Mouse (Mus musculus): ENCODE measurements at regions not wholly inside any gene's neighbourhood (a gene's known extent, or its start where the extent isn't known, plus 50 kb on each side); places are given as distances from the start of the nearest gene placed in this dataset.
A peak's percentile ranks its signal among the peaks of the same experiment; 100 is the strongest.
"Not testable (repeated sequence)": the region's sequence is repeated elsewhere in the genome, so short reads cannot be mapped to it uniquely, and the experiment has no call there.

DNA sequence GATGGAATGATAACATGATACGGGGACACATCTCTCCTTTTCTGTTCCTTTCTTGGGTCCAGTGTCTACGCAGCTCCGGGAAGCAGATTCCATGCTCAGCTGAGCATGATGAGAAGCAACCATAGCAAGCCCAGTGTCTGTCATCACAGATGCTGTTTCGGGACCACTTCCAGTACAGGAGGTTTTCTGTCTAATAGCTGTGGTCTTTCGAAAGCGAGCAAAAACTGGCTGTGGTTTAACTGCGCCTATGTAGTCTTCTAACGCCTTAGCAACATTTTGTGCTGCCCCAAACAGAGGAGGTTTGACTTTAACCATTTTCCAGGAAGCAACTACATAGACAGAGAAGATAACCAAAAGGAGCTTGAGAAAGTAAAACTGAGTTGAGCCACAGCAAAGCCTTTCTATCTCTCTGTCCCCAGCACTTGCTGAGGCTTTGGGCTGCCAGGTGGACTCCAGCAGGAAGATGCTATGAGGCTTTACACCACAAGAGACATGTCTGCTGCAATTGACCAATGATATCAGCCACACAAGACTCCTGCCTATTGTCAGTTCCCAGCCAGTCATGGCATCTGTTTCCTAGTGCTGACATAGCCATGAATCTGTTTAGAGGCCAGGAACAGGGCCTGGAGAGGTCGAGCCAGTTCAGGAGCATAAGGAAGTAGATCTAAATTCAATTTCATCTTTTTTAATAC is 95.1 kb downstream of the Stard3nl start:
- not testable (repeated sequence) for DNase-seq

DNA sequence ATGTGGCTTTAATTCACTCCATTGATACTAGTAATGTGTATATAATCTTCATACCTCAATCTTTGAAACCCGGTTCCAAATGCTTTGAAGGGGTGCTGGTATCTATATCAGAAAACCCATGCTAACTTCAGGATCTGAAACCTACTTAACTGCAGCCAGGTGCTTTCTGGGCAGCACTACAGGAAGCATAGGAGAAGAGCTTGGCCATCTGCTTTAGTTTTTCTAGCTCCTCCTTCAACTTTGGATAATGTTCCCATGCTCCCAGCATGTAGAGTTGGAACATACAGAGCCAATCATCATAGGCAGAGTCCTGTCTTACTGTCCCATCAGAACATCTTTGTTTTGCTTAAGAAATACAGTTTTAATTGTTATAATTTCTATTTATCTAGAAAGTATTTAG is 99.3 kb downstream of the Stard3nl start:
- no peak for DNase-seq

DNA sequence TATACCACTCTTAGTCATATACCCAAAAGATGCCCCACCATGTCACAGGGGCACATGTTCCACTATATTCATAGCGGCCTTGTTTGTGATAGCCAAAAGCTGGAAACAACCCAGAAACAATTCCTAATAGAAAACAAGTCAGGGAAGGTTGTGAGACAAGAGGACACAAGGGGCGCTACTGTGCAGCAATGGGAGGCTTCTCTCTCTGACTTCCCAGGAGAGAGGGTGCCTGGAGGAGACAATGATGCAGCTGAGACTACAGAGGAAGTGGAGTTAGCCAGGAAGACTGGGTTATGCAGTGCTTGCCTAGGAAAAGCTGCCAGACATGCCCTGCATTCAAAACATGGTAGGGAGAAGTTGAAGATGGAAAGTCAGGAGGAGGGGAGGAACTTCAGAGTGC is 102.6 kb downstream of the Stard3nl start:
- DNase-seq: peak; percentile 2

DNA sequence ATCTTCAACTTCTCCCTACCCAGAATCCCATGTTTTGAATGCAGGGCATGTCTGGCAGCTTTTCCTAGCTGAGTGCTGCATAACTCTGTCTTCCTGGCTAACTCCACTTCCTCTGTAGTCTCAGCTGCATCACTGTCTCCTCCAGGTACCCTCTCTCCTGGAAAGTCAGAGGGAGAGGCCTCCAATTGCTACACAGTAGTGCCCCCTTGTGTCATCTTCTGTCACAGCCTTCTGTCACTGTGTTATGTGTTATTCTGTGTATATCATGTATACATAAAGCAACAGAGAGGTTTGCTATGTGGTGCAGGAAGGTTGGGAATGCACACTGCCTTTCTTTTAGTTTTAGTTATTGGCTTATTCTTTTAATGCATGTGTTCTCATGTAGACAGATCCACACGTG is 112.4 kb downstream of the Stard3nl start:
- no peak for DNase-seq

DNA sequence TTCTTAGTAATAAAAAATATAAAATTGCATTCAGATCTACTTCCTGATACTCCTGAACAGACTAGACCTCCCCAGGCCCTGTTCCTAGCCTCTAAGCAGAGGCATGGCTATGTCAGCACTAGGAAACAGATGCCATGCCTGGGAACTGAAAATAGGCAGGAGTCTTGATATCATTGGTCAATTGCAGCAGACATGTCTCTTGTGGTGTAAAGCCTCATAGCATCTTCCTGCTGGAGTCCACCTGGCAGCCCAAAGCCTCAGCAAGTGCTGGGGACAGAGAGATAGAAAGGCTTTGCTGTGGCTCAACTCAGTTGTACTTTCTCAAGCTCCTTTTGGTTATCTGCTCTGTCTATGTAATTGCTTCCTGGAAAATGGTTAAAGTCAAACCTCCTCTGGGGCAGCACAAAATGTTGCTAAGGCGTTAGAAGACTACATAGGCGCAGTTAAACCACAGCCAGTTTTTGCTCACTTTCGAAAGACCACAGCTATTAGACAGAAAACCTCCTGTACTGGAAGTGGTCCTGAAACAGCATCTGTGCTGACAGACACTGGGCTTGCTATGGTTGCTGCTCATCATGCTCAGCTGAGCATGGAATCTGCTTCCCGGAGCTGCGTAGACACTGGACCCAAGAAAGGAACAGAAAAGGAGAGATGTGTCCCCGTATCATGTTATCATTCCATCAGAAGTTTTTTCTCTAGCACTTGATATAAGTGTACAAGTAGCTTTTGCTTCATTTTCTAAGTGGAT is 122.9 kb downstream of the Stard3nl start:
- DNase-seq: not testable (repeated sequence)

DNA sequence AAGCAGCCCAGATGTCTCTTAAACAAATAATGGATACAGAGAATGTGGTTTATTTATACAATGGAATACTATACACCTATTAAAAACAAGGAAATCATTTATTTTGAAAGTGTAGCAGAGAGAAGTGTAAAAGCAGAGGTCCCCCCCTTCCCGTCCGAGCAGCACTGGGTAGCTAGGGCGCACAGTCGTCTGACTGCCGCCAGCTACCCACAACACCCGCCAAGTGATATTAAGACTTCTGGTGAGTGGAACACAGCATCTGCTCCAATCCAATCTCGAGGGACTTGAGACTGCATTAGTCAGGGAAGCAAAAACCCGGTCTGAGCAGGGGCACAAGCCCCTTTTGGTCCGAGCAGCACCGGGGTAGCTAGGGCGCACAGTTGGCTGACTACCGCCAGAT is 130.6 kb downstream of the Stard3nl start:
- not testable (repeated sequence) for DNase-seq

DNA sequence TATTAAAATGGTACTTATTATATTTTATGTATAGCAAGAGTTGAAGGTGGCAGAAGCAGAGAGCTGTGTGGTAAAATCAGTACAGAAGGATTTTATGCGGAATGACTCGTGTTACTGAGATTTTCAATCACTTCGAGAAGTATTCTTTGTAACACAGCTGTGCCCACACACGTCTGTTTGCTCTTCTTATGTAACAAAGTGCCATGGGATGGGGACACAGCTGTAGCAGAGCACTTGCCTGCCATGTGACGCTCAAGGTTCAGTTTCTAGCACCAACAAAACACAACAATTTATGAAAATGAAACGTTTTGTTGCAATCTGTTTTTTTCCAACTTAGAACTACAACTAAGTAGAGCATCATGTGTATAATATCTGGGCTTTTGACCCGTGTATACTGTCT is 149.0 kb downstream of the Stard3nl start:
- not testable (repeated sequence) for DNase-seq

DNA sequence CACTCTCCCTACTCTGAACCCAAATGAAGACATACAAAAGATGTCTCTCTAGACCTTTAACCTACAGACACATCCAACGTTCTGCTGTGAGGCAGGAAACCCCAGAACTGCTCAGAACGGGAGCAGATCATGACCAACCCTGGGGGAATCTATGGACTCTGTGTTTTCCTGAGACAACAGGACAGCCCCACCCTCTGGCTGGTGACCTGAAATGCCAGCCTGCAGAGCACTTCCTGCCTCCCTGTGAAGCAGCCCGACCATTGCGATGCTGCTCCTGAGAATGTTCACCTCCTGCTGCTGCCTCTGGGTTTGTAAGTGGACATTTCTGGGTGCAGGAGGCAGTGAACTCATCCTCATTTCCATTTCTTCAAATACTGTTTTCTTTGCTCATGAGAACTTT is 153.0 kb downstream of the Stard3nl start:
- peak; percentile 3 for DNase-seq

DNA sequence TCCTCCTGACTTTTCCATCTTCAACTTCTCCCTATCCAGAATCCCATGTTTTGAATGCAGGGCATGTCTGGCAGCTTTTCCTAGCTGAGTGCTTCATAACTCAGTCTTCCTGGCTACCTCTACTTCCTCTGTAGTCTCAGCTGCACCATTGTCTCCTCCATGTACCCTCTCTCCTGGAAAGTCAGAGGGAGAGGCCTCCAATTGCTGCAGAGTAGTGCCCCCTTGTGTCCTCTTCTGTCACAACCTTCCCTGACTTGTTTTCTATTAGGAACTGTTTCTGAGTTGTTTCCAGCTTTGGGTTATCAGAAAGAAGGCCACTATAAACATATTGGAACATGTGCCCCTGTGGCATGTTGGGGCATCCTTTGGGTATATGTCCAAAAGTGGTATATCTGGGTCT is 159.3 kb downstream of the Stard3nl start:
- peak; percentile 33 for DNase-seq

DNA sequence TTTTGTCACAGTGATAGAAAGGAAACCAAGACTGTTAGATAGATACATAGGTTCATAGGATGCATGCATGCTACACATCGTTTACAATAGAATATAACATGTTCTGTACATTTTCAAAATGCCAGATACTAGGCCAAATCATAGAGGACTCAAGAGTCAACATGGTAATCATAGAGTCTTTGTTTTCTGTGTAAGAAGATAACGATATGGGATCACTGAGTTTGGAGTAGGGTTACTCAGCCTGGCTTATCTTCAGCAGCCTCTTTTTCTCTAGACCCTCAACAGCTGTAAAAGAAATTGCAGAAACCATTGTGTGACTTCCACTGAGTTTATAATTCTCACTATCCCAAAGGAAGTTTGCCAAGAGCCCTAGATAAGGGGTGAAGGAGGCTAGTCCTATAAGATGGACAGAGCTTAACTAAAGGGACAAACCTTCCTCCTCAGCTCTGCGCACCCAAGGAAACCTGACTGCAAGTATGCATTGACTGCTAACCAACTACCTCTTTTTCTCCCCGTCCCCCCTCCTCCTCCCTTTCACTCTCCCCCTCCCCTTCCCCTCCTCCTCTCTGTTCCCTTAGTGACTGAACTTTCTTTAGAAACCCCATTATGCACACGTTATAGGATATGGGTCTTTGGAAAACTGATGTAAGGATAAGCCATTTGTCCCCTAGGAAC is 160.8 kb downstream of the Stard3nl start:
- no peak for DNase-seq

DNA sequence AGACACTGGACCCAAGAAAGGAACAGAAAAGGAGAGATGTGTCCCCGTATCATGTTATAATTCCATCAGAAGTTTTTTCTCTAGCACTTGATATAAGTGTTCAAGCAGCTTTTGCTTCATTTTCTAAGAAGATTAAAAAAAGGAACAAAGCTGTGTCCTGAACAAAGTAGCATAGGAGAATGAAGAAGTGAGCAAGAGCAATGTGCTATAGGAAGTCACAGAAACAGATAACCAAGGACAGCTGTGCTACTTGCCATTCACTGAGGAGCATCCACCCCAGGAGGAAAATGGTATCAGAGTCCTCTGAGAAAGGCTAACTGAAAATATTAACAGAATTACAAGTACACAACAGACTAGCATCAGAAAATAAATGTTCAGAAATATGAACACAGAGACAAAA is 175.6 kb downstream of the Stard3nl start:
- DNase-seq: not testable (repeated sequence)

DNA sequence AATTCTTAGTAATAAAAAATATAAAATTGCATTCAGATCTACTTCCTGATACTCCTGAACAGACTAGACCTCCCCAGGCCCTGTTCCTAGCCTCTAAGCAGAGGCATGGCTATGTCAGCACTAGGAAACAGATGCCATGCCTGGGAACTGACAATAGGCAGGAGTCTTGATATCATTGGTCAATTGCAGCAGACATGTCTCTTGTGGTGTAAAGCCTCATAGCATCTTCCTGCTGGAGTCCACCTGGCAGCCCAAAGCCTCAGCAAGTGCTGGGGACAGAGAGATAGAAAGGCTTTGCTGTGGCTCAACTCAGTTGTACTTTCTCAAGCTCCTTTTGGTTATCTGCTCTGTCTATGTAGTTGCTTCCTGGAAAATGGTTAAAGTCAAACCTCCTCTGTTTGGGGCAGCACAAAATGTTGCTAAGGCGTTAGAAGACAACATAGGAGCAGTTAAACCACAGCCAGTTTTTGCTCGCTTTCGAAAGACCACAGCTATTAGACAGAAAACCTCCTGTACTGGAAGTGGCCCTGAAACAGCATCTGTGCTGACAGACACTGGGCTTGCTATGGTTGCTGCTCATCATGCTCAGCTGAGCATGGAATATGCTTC is 176.1 kb downstream of the Stard3nl start:
- DNase-seq: not testable (repeated sequence)

DNA sequence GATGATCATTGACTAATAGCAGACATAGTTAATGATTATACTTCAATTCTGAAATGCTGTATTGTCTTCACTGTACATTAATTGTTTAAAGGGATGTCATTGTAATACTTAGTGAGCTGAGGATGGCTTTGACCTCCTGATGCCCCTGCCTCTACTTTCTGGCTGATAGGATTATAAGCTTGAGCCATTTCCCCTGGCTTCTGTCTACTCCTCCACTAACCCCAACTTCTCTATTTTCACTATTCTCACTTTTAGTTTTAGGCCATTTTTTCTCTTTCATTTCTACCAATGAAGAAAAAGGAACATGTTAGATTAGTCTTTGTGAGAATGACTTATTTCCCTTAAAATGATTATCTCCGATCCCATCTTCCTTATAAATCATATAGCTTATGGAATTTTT is 190.9 kb downstream of the Stard3nl start:
- no peak for DNase-seq

DNA sequence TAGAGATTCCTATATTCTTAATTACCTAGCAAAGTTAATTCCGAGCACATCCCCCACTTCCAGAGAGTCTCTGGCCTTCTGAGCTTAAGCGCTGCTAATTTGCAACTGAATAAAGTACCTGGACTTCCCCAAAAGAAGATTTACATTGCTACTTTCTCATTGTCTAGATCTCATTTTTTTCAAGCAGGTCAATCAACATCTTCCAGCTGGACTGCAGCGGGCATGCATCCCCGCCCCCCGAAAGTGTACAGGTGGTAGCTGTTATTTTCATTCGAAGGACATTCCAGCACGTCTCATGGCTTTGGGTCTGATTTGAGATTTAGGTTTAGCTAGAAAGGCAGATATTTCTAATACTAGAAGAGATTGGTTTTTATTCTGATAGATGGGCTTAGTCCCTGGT is 193.3 kb downstream of the Stard3nl start:
- not testable (repeated sequence) for DNase-seq

All from embryo, embryonic 11 days (tissue).